Mouse (Mus musculus) myocyte (in vitro differentiated cells): ENCODE data around the gene Rdh5.

Experiments
- MYOD1 ChIP-seq, 3 experiments: IDR thresholded peaks; one replicate each; pipeline ENCODE4 v1.6.1; 2011; ENCODE audit warnings: control low read depth in 2 of 3, low read depth in 2 of 3, mild to moderate bottlenecking in 2 of 3, moderate library complexity in 1 of 3; ENCODE audit not compliant: insufficient read length in 2 of 3, control insufficient read depth in 1 of 3
- MYOG ChIP-seq, 3 experiments: IDR thresholded peaks; one replicate each; pipeline ENCODE4 v1.6.1; 2011; ENCODE audit warnings: control low read depth in 2 of 3, low read depth in 2 of 3, mild to moderate bottlenecking in 2 of 3; ENCODE audit not compliant: insufficient read length in 2 of 3, control insufficient read depth in 1 of 3, insufficient read depth in 1 of 3
- POLR2A ChIP-seq: IDR thresholded peaks from one replicate; pipeline ENCODE4 v1.6.1; 2011; ENCODE audit warnings: low read depth, mild to moderate bottlenecking, control low read depth, moderate library complexity; ENCODE audit not compliant: insufficient read length
- POLR2AphosphoS2 ChIP-seq: IDR thresholded peaks from one replicate; pipeline ENCODE4 v1.6.1; 2011; ENCODE audit warnings: low read depth, control low read depth; ENCODE audit not compliant: insufficient read length
- SRF ChIP-seq: IDR thresholded peaks from one replicate; pipeline ENCODE4 v1.6.1; 2011; ENCODE audit warnings: low read depth; ENCODE audit not compliant: control insufficient read depth, insufficient read length
- USF1 ChIP-seq: IDR thresholded peaks from one replicate; pipeline ENCODE4 v1.6.1; 2011; ENCODE audit warnings: low read depth, mild to moderate bottlenecking, control low read depth, moderate library complexity

DNA sequence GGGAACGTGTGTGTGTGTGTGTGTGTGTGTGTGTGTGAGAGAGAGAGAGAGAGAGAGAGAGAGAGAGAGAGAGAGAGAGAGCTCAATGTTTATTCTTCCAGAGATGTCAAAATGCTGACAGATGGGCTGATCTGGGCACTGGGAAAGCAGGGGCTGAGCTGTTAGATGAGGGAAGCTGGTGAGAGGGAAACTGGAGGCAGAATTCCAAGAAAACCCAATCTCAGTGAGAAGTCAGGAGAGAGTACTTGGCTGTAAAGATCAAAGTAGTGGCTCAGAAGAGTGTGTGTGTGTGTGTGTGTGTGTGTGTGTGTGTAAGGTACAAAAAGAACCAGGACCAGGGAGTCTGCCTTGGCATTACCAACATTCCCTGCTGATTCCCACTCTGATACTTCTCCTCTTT is 25.2 kb downstream of the Rdh5 start:
- TF ChIP-seq MYOD1 (IDR thresholded peaks at IDR 0.05; ENCODE audit: control insufficient read depth in 1 of 3, insufficient read length in 2 of 3, low read depth in 2 of 3) (no peak), POLR2A (no peak), POLR2AphosphoS2 (no peak), SRF (no peak), USF1 (no peak), MYOG (IDR thresholded peaks at IDR 0.05; ENCODE audit: control insufficient read depth in 1 of 3, insufficient read depth in 1 of 3, insufficient read length in 2 of 3, low read depth in 2 of 3) (no peak)
